Mouse (Mus musculus): Measurements from ENCODE around the gene Amer1. TPM values are rescaled to one million over a fixed set of nuclear protein-coding genes. Genes with fewer than 3 reads are reported as not detected.

The Amer1 gene
- total RNA-seq (2021): 1 to 10 TPM; 4.0 to 4.5 TPM
- long read RNA-seq: 0 reads

- peak; percentile 87 to 96 for DNase-seq (ENCODE audit: low spot score in 2 of 2)
Observed at GRCm38 (mm10) chrX:95444776-95445111, at the start of gene Amer1. Gene Amer1, minus strand, starts transcription at chrX:95444872.

- no peak for DNase-seq (ENCODE audit: low spot score in 2 of 2)
Observed at GRCm38 (mm10) chrX:95457166-95457565, 12.5 kb upstream of the Amer1 start.

DNA sequence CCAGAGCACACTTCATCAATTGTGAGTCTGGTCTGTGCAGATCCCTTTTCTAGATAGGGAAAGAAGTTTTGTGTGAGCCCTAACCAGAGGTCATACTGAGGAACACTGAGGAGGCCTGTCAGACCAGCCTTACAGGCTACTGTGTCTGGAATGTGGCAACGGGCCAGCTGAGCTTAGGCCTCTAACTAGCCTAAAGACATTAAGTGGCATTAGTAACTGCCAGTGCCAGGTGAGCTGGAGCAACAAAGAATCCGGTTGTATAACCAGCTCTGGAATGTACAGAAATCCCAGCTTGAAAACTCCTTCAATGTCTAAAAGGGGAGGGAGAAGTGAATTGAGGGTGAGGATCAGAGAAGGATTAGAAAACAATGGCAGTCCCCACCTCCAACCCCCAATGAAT, 1.2 kb upstream of the Amer1 start:
- DNase-seq (ENCODE audit: low spot score in 2 of 2): no peak

- DNase-seq (ENCODE audit: low spot score in 2 of 2): no peak
Observed at GRCm38 (mm10) chrX:95445141-95445540, 469 bp upstream of the Amer1 start.

- DNase-seq (ENCODE audit: low spot score in 2 of 2): peak; percentile 3 to 12
Observed at GRCm38 (mm10) chrX:95443898-95444775, 535 bp downstream of the Amer1 start.

- DNase-seq (ENCODE audit: low spot score in 2 of 2): no peak
Observed at GRCm38 (mm10) chrX:95443390-95443789, 1.3 kb downstream of the Amer1 start.

GRCm38 (mm10) chrX:95442261-95442660, 2.4 kb downstream of the Amer1 start:
- DNase-seq (ENCODE audit: low spot score in 2 of 2): no peak

DNA sequence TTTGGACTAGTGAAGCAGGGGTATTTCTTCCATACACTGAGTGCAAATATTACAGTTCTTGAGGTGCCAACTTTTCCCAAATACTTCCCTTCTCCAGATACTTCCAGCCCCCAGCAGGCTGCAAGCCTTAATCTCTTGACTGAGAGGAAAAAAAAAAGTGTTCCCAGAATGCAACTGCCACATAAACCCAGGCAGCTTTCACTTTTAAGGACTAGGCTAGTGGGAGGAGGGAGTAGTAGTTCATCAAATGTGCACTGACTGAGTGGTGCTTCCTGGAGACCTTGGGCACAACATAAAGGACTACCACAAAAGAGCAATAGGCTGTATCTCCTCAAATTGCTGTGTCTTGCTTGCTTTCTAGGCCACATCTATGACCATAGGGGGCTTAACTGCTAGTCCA, 3.4 kb downstream of the Amer1 start:
- no peak for DNase-seq (ENCODE audit: low spot score in 2 of 2)

DNA sequence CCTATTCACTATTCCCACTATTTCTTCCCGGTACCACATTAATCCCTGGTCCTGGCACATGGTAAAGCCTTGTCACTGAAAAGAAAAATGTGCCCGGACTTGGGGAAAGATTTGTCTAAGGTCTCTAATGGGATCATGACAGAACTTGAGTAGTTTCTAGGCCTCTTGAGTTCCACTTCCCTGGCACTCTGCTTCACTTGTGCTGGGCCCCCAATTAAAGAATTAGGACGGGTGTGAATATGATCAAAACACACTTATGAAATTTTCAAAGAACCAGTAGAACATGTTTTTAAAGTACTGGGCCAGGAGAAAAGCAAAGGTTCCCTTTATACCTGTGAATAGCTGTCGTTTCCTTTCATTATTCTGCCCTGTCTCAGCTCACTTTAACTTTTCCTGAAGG, 6.2 kb downstream of the Amer1 start:
- no peak for DNase-seq (ENCODE audit: low spot score in 2 of 2)

DNA sequence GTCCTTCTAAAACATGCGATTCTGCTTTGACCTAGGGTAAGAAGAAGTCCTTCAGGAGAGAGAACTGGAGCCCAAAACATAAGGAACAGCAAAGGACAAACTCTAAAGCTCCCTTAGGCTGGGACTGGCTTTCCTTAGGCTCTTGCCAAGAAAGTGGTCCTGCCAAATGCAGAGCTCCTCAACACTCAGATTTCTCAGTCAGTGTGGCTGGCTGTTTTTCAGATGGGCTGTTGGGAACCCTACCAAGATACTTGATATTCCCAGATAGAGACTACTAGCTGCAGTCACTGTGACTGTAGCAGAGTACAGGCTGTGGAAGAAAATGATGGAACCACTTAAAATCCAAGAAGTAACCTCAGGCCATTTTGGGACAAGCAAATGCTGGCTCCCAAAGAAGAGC, 7.4 kb downstream of the Amer1 start:
- no peak for DNase-seq (ENCODE audit: low spot score in 2 of 2)

GRCm38 (mm10) chrX:95373101-95373500, 71.6 kb downstream of the Amer1 start:
- DNase-seq (ENCODE audit: low spot score in 2 of 2): no peak

Other genes with a start within 250 kb of the Amer1 start
- gene Arhgef9, start 248.0 kb downstream of the Amer1 start, total RNA-seq (2021): 100 to 1,000 TPM; 280 to 286 TPM
- not detected for gene Asb12, start 113.1 kb upstream of the Amer1 start, total RNA-seq (2021)
- gene Pfn5, start 113.2 kb upstream of the Amer1 start, total RNA-seq (2021): not detected
- gene Zc4h2, start 213.6 kb upstream of the Amer1 start, total RNA-seq (2021): 10 to 100 TPM; 16.5 to 22.3 TPM

All from layer of hippocampus, adult 18-20 months (tissue).